Mouse (Mus musculus): ENCODE measurements around the gene Numa1. TPM values are rescaled to one million over a fixed set of nuclear protein-coding genes. Genes with fewer than 3 reads are reported as not detected.

The Numa1 gene
- total RNA-seq (2012; rRNA removed): 91.0 and 95.6 TPM in 2 replicates

GRCm38 (mm10) chr7:101933751-101934240 is at the start of gene Numa1, which contains the start of gene Lrrc51:
Gene Numa1 (plus strand): TSS chr7:101934111.
Gene Lrrc51 (minus strand): TSS chr7:101933895.
- Histone ChIP-seq H3K9ac (ENCODE audit: insufficient read depth, low read depth, low read length, poor library complexity, severe bottlenecking) (peak within 1 kb of the TSS; percentile 99), H3K36me3 (ENCODE audit: control insufficient read depth, insufficient read depth, low read length, poor library complexity, severe bottlenecking) (no peaks in the 10 kb centered on the region), H3K4me3 (ENCODE audit: insufficient read depth in 1 of 2, low read depth in 1 of 2, low read length in 2 of 2, poor library complexity in 1 of 2, severe bottlenecking in 1 of 2) (peak within 1 kb of the TSS; percentile 83 to 98), H3K4me1 (ENCODE audit: control insufficient read depth in 2 of 2, insufficient read depth in 2 of 2, low read length in 2 of 2, poor library complexity in 1 of 2) (peaks cover 0 to 2% of the 10 kb centered on the region in 2 experiments; a peak in 1 of 4 replicates), H3K27ac (ENCODE audit: insufficient read depth, low read depth, low read length, poor library complexity, severe bottlenecking) (peak within 1 kb of the TSS; percentile 91), H3K9me3 (ENCODE audit: control insufficient read depth, insufficient read depth, low read depth, low read length) (no peaks in the 10 kb centered on the region)
- DNase-seq (ENCODE audit: low read depth, low spot score): peak; percentile 99
- no peak for TF ChIP-seq CHD2 (IDR thresholded peaks at IDR 0.05; ENCODE audit: low read depth, low read length)
- no peak for TF ChIP-seq ZNF384 (IDR thresholded peaks at IDR 0.05; ENCODE audit: low read depth, low read length)
- TF ChIP-seq HCFC1 (IDR thresholded peaks at IDR 0.05; ENCODE audit: borderline replicate concordance, insufficient read depth, low read length): peak; percentile 94
- in situ Hi-C loops (cut with MboI; ENCODE audit: low sequenced_read_pairs in 2 of 2, unreplicated experiment in 2 of 2): no loop called here

- no peak for DNase-seq (ENCODE audit: low read depth, low spot score)
- Histone ChIP-seq H3K36me3 (ENCODE audit: control insufficient read depth, insufficient read depth, low read length, poor library complexity, severe bottlenecking) (no peaks in the 10 kb centered on the region), H3K9ac (ENCODE audit: insufficient read depth, low read depth, low read length, poor library complexity, severe bottlenecking) (no peak overlapping the region), H3K9me3 (ENCODE audit: control insufficient read depth, insufficient read depth, low read depth, low read length) (no peaks in the 10 kb centered on the region), H3K4me1 (ENCODE audit: control insufficient read depth in 2 of 2, insufficient read depth in 2 of 2, low read length in 2 of 2, poor library complexity in 1 of 2) (peaks cover 0 to 5% of the 10 kb centered on the region in 2 experiments; a peak in 1 of 4 replicates), H3K27ac (ENCODE audit: insufficient read depth, low read depth, low read length, poor library complexity, severe bottlenecking) (no peak overlapping the region), H3K4me3 (ENCODE audit: insufficient read depth in 1 of 2, low read depth in 1 of 2, low read length in 2 of 2, poor library complexity in 1 of 2, severe bottlenecking in 1 of 2) (no peak overlapping the region)
- in situ Hi-C loops (cut with MboI; ENCODE audit: low sequenced_read_pairs in 2 of 2, unreplicated experiment in 2 of 2): no loop called here
- TF ChIP-seq CHD2 (IDR thresholded peaks at IDR 0.05; ENCODE audit: low read depth, low read length) (no peak), ZNF384 (IDR thresholded peaks at IDR 0.05; ENCODE audit: low read depth, low read length) (no peak), MAFK (IDR thresholded peaks at IDR 0.05; ENCODE audit: insufficient read depth, low read depth, low read length) (no peak), HCFC1 (IDR thresholded peaks at IDR 0.05; ENCODE audit: borderline replicate concordance, insufficient read depth, low read length) (no peak), ZC3H11A (IDR thresholded peaks at IDR 0.05; ENCODE audit: borderline replicate concordance, low read depth, low read length) (no peak)
Measured at GRCm38 (mm10) chr7:101884160-101884559, 49.8 kb upstream of the Numa1 start.

GRCm38 (mm10) chr7:101886274-101886673 is 47.6 kb upstream of the Numa1 start:
- in situ Hi-C loops (cut with MboI; ENCODE audit: low sequenced_read_pairs in 2 of 2, unreplicated experiment in 2 of 2): no loop called here
- TF ChIP-seq ZNF384 (IDR thresholded peaks at IDR 0.05; ENCODE audit: low read depth, low read length) (no peak), HCFC1 (IDR thresholded peaks at IDR 0.05; ENCODE audit: borderline replicate concordance, insufficient read depth, low read length) (no peak), ZC3H11A (IDR thresholded peaks at IDR 0.05; ENCODE audit: borderline replicate concordance, low read depth, low read length) (no peak)
- Histone ChIP-seq H3K9me3 (ENCODE audit: control insufficient read depth, insufficient read depth, low read depth, low read length) (no peaks in the 10 kb centered on the region), H3K9ac (ENCODE audit: insufficient read depth, low read depth, low read length, poor library complexity, severe bottlenecking) (peak overlapping the region; percentile 5; the same call in 1 of the 2 replicates), H3K36me3 (ENCODE audit: control insufficient read depth, insufficient read depth, low read length, poor library complexity, severe bottlenecking) (no peaks in the 10 kb centered on the region), H3K4me1 (ENCODE audit: control insufficient read depth in 2 of 2, insufficient read depth in 2 of 2, low read length in 2 of 2, poor library complexity in 1 of 2) (peaks cover 0 to 5% of the 10 kb centered on the region in 2 experiments; a peak in 1 of 4 replicates), H3K27ac (ENCODE audit: insufficient read depth, low read depth, low read length, poor library complexity, severe bottlenecking) (no peak overlapping the region), H3K4me3 (ENCODE audit: insufficient read depth in 1 of 2, low read depth in 1 of 2, low read length in 2 of 2, poor library complexity in 1 of 2, severe bottlenecking in 1 of 2) (no peak overlapping the region)
- DNase-seq (ENCODE audit: low read depth, low spot score): no peak

- DNase-seq (ENCODE audit: low read depth, low spot score): no peak
- Histone ChIP-seq H3K27ac (ENCODE audit: insufficient read depth, low read depth, low read length, poor library complexity, severe bottlenecking) (no peak overlapping the region), H3K4me3 (ENCODE audit: insufficient read depth in 1 of 2, low read depth in 1 of 2, low read length in 2 of 2, poor library complexity in 1 of 2, severe bottlenecking in 1 of 2) (no peak overlapping the region), H3K9me3 (ENCODE audit: control insufficient read depth, insufficient read depth, low read depth, low read length) (no peaks in the 10 kb centered on the region), H3K36me3 (ENCODE audit: control insufficient read depth, insufficient read depth, low read length, poor library complexity, severe bottlenecking) (no peaks in the 10 kb centered on the region), H3K9ac (ENCODE audit: insufficient read depth, low read depth, low read length, poor library complexity, severe bottlenecking) (no peak overlapping the region), H3K4me1 (ENCODE audit: control insufficient read depth in 2 of 2, insufficient read depth in 2 of 2, low read length in 2 of 2, poor library complexity in 1 of 2) (peaks cover 0 to 5% of the 10 kb centered on the region in 2 experiments; a peak in 1 of 4 replicates)
- no peak for TF ChIP-seq ZNF384 (IDR thresholded peaks at IDR 0.05; ENCODE audit: low read depth, low read length)
- no peak for TF ChIP-seq HCFC1 (IDR thresholded peaks at IDR 0.05; ENCODE audit: borderline replicate concordance, insufficient read depth, low read length)
- TF ChIP-seq MAFK (IDR thresholded peaks at IDR 0.05; ENCODE audit: insufficient read depth, low read depth, low read length): no peak
- TF ChIP-seq CHD2 (IDR thresholded peaks at IDR 0.05; ENCODE audit: low read depth, low read length): no peak
- TF ChIP-seq ZC3H11A (IDR thresholded peaks at IDR 0.05; ENCODE audit: borderline replicate concordance, low read depth, low read length): no peak
- in situ Hi-C loops (cut with MboI; ENCODE audit: low sequenced_read_pairs in 2 of 2, unreplicated experiment in 2 of 2): no loop called here
Measured at GRCm38 (mm10) chr7:101888460-101888859, 45.5 kb upstream of the Numa1 start.

GRCm38 (mm10) chr7:101895695-101896094 is 38.2 kb upstream of the Numa1 start:
- Histone ChIP-seq H3K4me3 (ENCODE audit: insufficient read depth in 1 of 2, low read depth in 1 of 2, low read length in 2 of 2, poor library complexity in 1 of 2, severe bottlenecking in 1 of 2) (peak overlapping the region; percentile 78 to 98), H3K9ac (ENCODE audit: insufficient read depth, low read depth, low read length, poor library complexity, severe bottlenecking) (peak overlapping the region; percentile 80), H3K9me3 (ENCODE audit: control insufficient read depth, insufficient read depth, low read depth, low read length) (no peaks in the 10 kb centered on the region), H3K36me3 (ENCODE audit: control insufficient read depth, insufficient read depth, low read length, poor library complexity, severe bottlenecking) (peaks cover 7% of the 10 kb centered on the region), H3K4me1 (ENCODE audit: control insufficient read depth in 2 of 2, insufficient read depth in 2 of 2, low read length in 2 of 2, poor library complexity in 1 of 2) (peaks cover 4 to 5% of the 10 kb centered on the region in 2 experiments), H3K27ac (ENCODE audit: insufficient read depth, low read depth, low read length, poor library complexity, severe bottlenecking) (no peak overlapping the region; the same call in 1 of the 2 replicates)
- in situ Hi-C loops (cut with MboI; ENCODE audit: low sequenced_read_pairs in 2 of 2, unreplicated experiment in 2 of 2): no loop called here
- TF ChIP-seq MAFK (IDR thresholded peaks at IDR 0.05; ENCODE audit: insufficient read depth, low read depth, low read length): no peak
- TF ChIP-seq CHD2 (IDR thresholded peaks at IDR 0.05; ENCODE audit: low read depth, low read length): no peak
- no peak for TF ChIP-seq ZNF384 (IDR thresholded peaks at IDR 0.05; ENCODE audit: low read depth, low read length)
- DNase-seq (ENCODE audit: low read depth, low spot score): no peak
